Mouse (Mus musculus) brain, embryonic 14.5 days (tissue): Measurements from ENCODE around the gene Sfr1. TPM values are rescaled to one million over a fixed set of nuclear protein-coding genes. Genes with fewer than 3 reads are reported as not detected.

ENCODE experiments used
- DNase-seq: peaks from one replicate; pipeline ENCODE4 v3.0.0-alpha.2; 2011; ENCODE audit warnings: low read depth
- CTCF ChIP-seq: fragments of 200-500 bp; IDR thresholded peaks from 2 replicates; pipeline ENCODE4 v1.5.1; 2012; ENCODE audit warnings: inconsistent platforms, mild to moderate bottlenecking, moderate library complexity, borderline replicate concordance; ENCODE audit not compliant: insufficient read depth, insufficient read length; ENCODE audit errors: extremely low read depth
- POLR2A ChIP-seq: fragments of 200-500 bp; IDR thresholded peaks from 2 replicates; pipeline ENCODE4 v1.6.1; 2012; ENCODE audit warnings: mild to moderate bottlenecking, inconsistent platforms, borderline replicate concordance; ENCODE audit not compliant: poor library complexity, insufficient read depth, insufficient read length, severe bottlenecking; ENCODE audit errors: extremely low read depth
- polyA plus RNA-seq: library from polyadenylated mRNA; depleted of rRNA; stranded (reverse); fragments of >200 nt; gene quantifications from 2 replicates; pipeline ENCODE4 v1.2.3, GENCODE M21; 2012

Sfr1 gene
- polyA plus RNA-seq, 1 experiment, result 96.2 TPM

DNA sequence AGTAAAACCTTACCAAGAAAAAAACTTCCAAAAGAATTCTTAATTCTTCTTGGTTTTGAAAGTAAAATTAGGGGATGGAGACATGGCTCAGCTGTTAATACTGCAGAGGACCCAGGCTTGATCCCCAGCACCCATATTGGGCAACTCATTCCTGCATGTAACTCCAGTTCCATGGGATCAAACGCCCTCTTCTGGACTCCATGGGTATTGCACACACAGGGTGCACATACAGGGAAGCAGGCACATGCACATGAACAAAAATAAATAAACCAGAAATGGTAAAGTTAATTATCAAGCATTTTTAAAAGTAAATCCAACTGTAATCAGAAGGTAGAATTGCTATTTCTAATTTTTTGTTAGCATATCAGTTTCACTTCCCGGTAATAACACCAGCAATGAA lies 15.3 kb upstream of the Sfr1 start:
- no peak for DNase-seq
- TF ChIP-seq POLR2A, result no peak
- no peak for TF ChIP-seq CTCF

DNA sequence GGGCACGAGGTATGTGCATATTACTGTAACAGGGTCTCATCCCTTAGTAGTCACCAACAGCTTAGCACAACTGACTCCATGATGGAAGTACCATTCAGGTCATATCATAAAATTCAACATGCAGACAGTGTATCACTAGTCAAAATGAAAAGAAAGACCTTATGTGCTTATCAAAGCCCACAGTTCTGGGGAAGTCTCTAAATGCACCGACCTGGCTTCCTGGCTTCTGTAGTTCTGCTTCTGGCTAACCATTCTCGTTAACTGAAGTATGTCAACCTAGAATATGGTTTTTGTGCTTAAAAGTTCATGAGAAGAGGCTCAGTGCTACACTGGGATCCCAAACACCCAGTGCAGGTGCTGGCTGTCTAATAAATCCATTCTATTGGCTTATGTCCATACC lies 12.3 kb upstream of the Sfr1 start:
- no peak for TF ChIP-seq CTCF
- no peak for TF ChIP-seq POLR2A
- no peak for DNase-seq

DNA sequence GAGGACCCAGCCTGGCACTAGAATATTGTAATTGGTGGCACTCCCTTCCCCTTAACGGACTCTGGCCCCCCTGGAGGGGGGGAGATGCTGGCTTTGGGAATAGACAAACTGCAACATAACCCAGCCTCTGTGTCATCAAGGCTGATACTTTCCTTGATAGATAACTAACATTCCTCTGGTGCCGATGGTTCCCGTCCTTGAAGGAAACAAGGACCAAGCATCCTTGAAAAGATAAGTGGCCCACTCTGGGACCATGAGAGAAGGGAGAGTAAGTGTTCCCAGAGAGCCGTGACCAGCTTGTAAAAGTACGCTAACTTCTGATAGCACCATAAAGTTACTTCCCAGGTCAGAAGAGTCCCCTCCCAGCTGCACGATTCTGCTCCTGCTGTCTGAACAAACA lies 9.0 kb upstream of the Sfr1 start:
- TF ChIP-seq POLR2A, result no peak
- no peak for TF ChIP-seq CTCF
- DNase-seq, result no peak

- no peak for DNase-seq
- TF ChIP-seq CTCF (no peak), POLR2A (no peak)
Observed at GRCm38 (mm10) chr19:47724903-47725302, 6.6 kb upstream of the Sfr1 start.

DNA sequence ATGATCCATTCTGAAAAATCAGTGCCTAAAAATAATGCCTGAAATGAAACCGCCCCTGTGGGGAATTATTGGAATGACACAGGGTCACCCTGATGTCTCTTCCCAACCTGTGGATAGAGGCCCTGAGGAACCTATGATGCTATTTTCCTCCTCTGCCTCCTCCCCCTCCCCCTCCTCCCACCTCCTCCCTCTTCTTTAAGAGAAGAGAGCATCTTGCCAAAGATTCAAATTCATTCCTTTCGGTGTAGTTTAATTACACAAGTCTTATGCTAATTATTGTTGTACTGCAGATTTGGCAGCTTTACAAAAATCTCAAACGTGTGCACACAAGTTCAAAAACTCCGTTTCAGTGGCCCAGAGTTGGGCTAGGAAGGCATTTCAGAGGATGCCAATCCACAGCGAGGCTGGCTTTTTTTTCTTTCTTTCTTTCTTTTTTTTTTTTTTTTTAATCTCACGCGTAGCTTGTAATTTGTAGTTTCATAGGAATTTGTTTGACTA lies 5.8 kb upstream of the Sfr1 start:
- TF ChIP-seq CTCF (no peak), POLR2A (no peak)
- DNase-seq, result peak; percentile 93

- no peak for TF ChIP-seq POLR2A
- DNase-seq, result peak; percentile 91
Observed at GRCm38 (mm10) chr19:47730691-47731070, 801 bp upstream of the Sfr1 start.

DNA sequence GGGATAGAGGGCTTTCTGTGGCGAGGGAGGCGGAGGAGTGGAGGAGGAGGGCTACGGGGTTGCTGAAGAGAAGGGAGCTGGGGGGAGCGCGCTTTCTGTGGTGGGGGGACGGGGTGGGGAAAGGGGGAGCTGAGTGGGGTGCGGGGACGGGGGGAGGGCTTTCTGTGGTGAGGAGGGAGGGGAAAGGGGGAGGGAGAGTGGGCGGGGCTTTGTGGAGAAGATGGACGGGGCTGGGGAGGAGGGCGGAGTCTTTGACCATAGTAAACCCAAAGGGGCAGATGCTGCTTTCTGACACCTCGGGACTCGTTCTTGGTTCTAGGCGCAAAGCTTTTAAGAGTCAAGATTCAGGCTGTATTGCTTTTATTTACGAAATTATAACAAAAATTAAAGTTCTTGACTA lies 449 bp downstream of the Sfr1 start:
- no peak for TF ChIP-seq POLR2A
- no peak for TF ChIP-seq CTCF
- peak; percentile 89 for DNase-seq

DNA sequence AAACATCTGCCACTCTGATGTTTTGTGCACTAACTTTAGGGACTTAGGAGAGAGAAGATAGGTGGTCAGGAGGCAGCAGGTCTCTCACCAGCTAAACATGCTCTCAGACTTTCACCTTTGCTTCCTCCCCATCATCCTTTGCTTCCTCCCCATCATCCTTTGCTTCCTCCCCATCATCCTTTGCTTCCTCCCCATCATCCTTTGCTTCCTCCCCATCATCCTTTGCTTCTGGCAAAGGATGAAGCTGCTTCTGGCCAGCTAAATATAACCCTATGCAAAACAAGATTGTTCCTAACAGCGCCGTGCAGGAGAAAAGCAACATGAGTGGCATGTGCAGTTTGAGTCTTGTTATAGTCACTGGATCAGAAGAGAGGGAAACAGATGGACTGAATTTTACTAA lies 15.6 kb downstream of the Sfr1 start:
- TF ChIP-seq POLR2A, result no peak
- no peak for TF ChIP-seq CTCF
- DNase-seq, result no peak

DNA sequence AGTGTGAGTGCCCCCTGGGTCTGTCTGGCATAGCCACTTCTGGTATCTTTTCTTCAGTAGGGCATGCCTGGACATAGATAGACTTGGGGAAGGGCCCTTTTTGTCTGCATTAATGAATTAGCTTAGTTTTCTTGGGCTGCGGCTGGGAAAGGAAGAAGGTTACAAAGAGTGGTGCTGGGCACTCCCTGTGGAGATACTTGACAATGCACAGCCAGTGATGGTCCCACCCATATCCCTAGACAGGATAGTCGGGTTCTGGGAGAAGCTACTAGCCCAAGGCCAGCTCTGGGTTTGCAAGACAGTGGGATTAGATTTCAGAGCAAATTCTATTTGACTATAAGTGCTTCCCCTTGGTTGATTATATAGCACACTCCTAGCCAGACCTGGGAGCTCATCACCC lies 17.5 kb downstream of the Sfr1 start:
- TF ChIP-seq CTCF, result no peak
- TF ChIP-seq POLR2A, result no peak
- no peak for DNase-seq

DNA sequence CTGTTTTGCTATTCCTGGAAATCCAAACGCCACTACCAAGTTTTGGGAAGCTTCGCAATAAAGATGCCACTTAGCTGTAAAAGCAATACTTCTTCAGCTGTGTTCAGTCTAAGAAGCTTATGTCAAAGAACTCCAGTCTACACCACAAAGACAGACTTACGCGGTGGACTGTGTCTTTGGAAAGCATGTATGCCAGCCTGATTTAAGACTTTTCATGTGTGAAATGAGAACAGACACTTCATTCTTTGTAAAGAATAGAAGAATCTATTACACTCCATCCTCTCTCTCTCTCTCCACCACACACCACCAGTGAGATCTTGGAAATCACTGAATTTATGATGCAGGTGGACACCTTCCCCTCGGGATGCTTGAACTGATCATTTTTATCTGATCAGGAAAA lies 18.9 kb downstream of the Sfr1 start:
- TF ChIP-seq POLR2A (no peak), CTCF (no peak)
- peak; percentile 51 for DNase-seq

DNA sequence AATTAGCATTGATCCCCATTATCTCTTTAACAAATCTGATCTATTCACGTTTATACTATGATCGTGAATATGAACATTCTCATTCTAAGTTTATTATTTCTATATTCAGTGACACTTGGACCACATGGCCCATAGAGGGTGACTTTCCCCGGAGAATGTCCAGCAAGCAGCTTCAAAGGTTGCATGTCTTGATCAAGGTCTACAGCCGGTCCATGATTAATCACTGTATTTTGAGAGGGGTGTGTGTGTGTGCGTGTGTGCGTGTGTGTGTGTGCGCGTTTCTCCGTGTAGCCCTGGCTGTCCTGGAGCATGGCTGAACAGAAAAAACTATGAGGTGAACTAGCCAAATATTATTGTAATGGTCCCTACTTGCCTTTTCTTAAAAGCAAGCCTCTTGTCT lies 21.0 kb downstream of the Sfr1 start:
- DNase-seq, result no peak
- TF ChIP-seq POLR2A (no peak), CTCF (no peak)

DNA sequence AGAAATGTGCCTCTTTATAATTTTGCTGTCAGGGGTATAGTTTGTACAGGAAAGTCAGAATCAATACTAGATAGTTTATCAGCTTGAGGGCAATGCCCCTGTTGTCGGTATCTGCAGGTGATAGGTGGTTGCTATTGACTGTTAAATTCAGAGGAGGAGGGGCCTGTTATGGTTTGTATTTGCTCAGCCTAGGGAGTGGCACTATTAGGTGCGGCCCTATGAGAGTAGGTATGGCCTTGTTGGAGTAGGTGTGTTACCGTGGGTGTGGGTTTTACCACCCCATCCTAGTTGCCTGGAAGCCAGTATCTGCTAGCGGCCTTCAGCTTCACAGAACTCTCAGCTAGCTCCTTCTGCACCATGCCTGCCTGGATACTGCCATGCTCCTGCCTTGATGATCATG lies 22.4 kb downstream of the Sfr1 start:
- no peak for DNase-seq
- TF ChIP-seq POLR2A (no peak), CTCF (no peak)

DNA sequence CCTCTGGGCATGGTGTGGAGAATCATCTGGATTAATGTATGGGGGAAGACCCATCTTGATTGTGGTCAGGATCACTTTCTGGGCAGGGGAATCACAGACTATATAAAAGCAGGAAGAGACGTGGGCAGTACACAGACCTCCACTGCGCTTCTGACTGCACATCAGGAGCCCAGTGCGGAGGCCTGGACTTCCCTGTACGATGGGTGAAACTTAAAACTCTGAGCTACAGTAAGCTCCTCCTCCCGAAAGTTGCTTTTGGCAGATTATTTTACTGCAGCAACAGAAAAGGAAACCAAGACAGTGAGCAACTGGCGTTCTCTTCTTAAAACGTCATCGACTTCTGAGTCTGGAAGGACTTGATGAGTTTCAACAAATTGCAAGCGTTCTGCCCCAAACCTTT lies 23.4 kb downstream of the Sfr1 start:
- no peak for TF ChIP-seq POLR2A
- TF ChIP-seq CTCF, result no peak
- no peak for DNase-seq
